Mouse (Mus musculus) liver, postnatal 0 days (tissue): ENCODE results near the gene Vps37b.

Experiments used
- CTCF ChIP-seq: sonication (generic); IDR thresholded peaks from 2 replicates; pipeline ENCODE4 v1.5.1; 2016; ENCODE audit warnings: antibody characterized with exemption, low read depth
- EP300 ChIP-seq: IDR thresholded peaks from 2 replicates; pipeline ENCODE4 v1.6.1; 2016; ENCODE audit warnings: antibody characterized with exemption, low read depth, mild to moderate bottlenecking

DNA sequence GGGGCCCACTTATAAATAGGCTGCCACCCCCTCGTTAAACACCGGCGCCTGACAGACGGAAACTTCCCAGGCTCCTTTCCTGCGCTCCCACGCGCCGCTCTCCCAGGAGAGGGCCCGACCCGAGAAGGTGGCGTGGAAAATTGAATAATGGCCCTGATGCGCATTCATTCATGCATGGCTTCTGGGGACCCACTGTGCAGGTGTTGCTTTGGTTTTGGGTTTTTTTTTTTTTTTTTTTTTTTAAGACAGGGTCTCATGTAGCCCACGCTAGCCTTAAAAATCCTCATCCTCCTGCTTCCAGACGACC lies 57.9 kb downstream of the Vps37b start:
- no peak for TF ChIP-seq EP300
- TF ChIP-seq CTCF: no peak
